Mouse (Mus musculus) midbrain, postnatal 0 days (tissue): ENCODE results near the gene Nepro. TPM values are rescaled to one million over a fixed set of nuclear protein-coding genes. Genes with fewer than 3 reads are reported as not detected.

Source experiments
- ATAC-seq: fragments of 200-750 bp; cut with Nextera tagmentation; 2 replicates; pipeline ENCODE4 v1.8.0; 2017; ENCODE audit warnings: moderate number of reproducible peaks, mild to moderate bottlenecking, moderate TSS enrichment, moderate library complexity; ENCODE audit not compliant: low FRiP score
- DNase-seq: peaks from one replicate; pipeline ENCODE4 v3.0.0-alpha.2; 2015; ENCODE audit warnings: low spot score
- H3K27ac ChIP-seq: fragments of 300-500 bp; sonication (generic); 2 replicates; pipeline ENCODE4 v1.5.1; 2014; ENCODE audit warnings: low read depth, mild to moderate bottlenecking, low read length, mixed read lengths
- H3K27me3 ChIP-seq: fragments of 300-500 bp; sonication (generic); 2 replicates; pipeline ENCODE4 v1.6.1; 2014; ENCODE audit warnings: low read length, control low read depth, mixed read lengths; ENCODE audit not compliant: insufficient read depth
- H3K36me3 ChIP-seq: fragments of 300-500 bp; sonication (generic); 2 replicates; pipeline ENCODE4 v1.6.1; 2014; ENCODE audit warnings: low read length, control low read depth, mixed read lengths; ENCODE audit not compliant: insufficient read depth
- H3K4me1 ChIP-seq: fragments of 300-500 bp; sonication (generic); 2 replicates; pipeline ENCODE4 v1.6.1; 2014; ENCODE audit warnings: mild to moderate bottlenecking, control low read depth, antibody characterized with exemption, low read length, mixed read lengths; ENCODE audit not compliant: insufficient read depth
- H3K4me2 ChIP-seq: fragments of 300-500 bp; sonication (generic); 2 replicates; pipeline ENCODE4 v1.6.1; 2014; ENCODE audit warnings: low read depth, mild to moderate bottlenecking, low read length, mixed read lengths; ENCODE audit not compliant: poor library complexity, severe bottlenecking
- H3K4me3 ChIP-seq: fragments of 300-500 bp; sonication (generic); 2 replicates; pipeline ENCODE4 v1.5.1; 2014; ENCODE audit warnings: low read depth, mild to moderate bottlenecking, low read length, moderate library complexity
- H3K9ac ChIP-seq: fragments of 300-500 bp; sonication (generic); replicated peaks from 2 replicates; pipeline ENCODE4 v1.6.1; 2014; ENCODE audit warnings: mild to moderate bottlenecking, low read length, moderate library complexity, mixed read lengths; ENCODE audit not compliant: poor library complexity, severe bottlenecking
- H3K9me3 ChIP-seq: fragments of 300-500 bp; sonication (generic); 2 replicates; pipeline ENCODE4 v1.6.1; 2016; ENCODE audit warnings: low read length, control low read depth
- CTCF ChIP-seq: IDR thresholded peaks from 2 replicates; pipeline ENCODE4 v1.5.1; 2016; ENCODE audit warnings: antibody characterized with exemption, mild to moderate bottlenecking
- WGBS: fragments of 180-500 bp; shearing (Covaris S2); extraction: QIAGEN DNeasy Blood & Tissue Kit; methylation state at CpG from one replicate; pipeline ENCODE4 v1.1.7; 2014; 5-methylcytosine and 5-hydroxymethylcytosine counted together
- polyA plus RNA-seq: library from polyadenylated mRNA; unstranded; fragments of >200 nt; fragmentation: Nextera tagmentation; extraction: Ambion mirVana; gene quantifications from 2 replicates; pipeline ENCODE4 v1.2.1, GENCODE M21; 2015
- total RNA-seq: library from RNA; depleted of rRNA; stranded (reverse); fragments of >200 nt; gene quantifications from 2 replicates; pipeline ENCODE4 v1.2.3, GENCODE M21; 2014

The Nepro gene
- total and polyA plus RNA-seq, 2 experiments from 2014 or later, result 2.9 to 3.5 TPM

DNA sequence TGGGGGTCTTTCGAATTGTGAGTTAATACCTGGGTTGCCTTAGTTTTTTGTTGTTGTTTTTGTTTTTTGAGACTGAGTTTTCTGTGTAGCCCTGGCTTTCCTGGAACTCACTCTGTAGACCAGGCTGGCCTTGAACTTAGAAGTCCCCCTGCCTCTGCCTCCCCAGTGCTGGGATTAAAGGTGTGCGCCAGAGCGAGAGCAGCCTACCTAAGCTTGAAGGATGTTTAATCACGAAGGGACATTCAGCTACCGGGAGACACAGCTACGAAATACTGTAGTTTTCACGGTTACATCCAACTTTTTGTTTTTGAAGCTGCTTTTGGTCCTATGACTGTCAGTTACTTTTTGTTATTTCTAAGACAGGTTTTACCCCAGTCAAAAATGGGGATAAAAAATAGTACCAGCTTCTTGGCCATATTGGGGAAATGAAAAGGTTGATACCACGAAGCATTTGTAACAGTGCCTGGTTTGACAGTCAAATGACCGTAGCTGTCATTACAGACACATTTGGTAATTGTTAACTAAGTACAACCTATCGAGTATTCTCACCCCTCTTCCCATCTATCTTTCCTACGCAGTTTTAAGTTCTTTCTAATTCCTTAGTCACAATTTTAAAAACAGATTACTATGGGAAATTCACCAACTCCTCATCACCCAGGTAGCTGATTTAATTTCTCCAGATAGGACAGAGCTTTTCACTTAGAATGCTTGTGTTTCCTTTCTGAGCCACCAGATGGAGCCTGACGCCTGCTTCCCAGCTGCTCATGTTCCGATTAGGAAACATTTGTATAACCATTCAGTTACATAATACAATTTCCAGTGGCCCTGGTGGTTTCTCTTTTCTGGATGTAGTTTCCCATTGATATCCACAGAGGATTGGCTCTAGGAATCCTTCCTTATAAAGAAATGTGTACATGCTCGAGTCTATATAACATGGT lies 1.5 kb downstream of the Nepro start:
- no peak for ATAC-seq
- peak overlapping the region; percentile 73 for H3K4me3 ChIP-seq
- no peaks in the 10 kb centered on the region for H3K4me1 ChIP-seq
- peak; percentile 93 for TF ChIP-seq CTCF
- no peak overlapping the region for H3K27ac ChIP-seq
- peak overlapping the region; percentile 70 for H3K4me2 ChIP-seq
- 0 out of 2 replicates have a peak overlapping the region, but pooled peaks have one; percentile 72 for H3K9ac ChIP-seq
- DNase-seq, result peak; percentile 85
- no peaks in the 10 kb centered on the region; the same call in 1 of the 2 replicates for H3K36me3 ChIP-seq
- WGBS, result 50% methylated on average over 14 of the region's 14 CpGs
- H3K9me3 ChIP-seq, result no peaks in the 10 kb centered on the region
- H3K27me3 ChIP-seq, result no peaks in the 10 kb centered on the region

DNA sequence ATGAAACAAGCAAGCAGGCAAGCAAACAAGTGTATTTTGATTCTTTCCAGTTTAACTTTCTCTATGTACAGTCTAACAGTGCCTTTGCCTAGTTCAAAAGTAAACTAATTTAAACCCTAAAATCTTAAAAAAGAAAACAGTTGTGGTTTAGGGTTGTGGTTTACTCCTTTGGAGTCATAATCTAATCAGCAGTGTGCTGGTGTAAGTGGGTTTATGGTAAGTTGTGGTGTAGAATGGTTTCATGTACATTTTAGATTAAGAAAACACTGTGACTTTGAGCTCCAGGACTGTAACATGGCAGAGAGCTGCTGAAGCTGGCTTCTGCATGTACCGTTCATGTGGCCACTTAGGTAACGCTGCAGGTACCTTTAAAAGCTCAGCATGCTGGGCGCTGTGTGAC lies 3.4 kb downstream of the Nepro start:
- Histone ChIP-seq H3K27me3 (no peaks in the 10 kb centered on the region), H3K4me2 (no peak overlapping the region), H3K9ac (no peak overlapping the region), H3K27ac (no peak overlapping the region), H3K36me3 (peaks cover 10% of the 10 kb centered on the region), H3K9me3 (no peaks in the 10 kb centered on the region), H3K4me3 (no peak overlapping the region), H3K4me1 (no peaks in the 10 kb centered on the region)
- no peak for TF ChIP-seq CTCF
- 99% methylated on average over 3 of the region's 3 CpGs for WGBS
- DNase-seq (no peak), ATAC-seq (no peak)

- H3K4me2 ChIP-seq, result no peak overlapping the region
- H3K9ac ChIP-seq, result no peak overlapping the region
- H3K27me3 ChIP-seq, result no peaks in the 10 kb centered on the region
- H3K9me3 ChIP-seq, result no peaks in the 10 kb centered on the region
- peaks cover 60% of the 10 kb centered on the region for H3K36me3 ChIP-seq
- H3K4me1 ChIP-seq, result no peaks in the 10 kb centered on the region
- H3K4me3 ChIP-seq, result no peak overlapping the region
- H3K27ac ChIP-seq, result no peak overlapping the region
- WGBS, result 87% methylated on average over 3 of the region's 3 CpGs
- no peak for TF ChIP-seq CTCF
- ATAC-seq, result no peak
- no peak for DNase-seq
Measured at GRCm38 (mm10) chr16:44734059-44734458, 10.0 kb downstream of the Nepro start.

DNA sequence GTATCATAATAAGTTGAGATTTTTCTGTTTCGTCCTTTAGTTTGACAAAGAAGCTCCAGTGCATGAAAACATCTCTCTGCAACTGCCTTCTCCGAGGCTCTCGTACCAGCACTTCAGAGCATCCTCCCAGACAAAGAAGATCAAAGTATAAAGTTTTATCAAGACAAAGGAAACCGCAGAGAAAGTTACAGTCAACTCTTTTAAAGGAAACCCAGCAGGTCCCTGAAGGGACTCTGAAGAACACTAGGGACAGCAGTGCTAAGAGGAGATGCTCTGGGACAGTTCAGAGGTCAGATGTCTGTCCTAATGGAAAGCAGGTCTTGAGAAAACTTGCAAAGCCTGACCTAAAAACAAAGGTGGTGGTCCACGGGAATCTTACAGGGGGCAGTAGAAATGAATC lies 11.6 kb downstream of the Nepro start:
- DNase-seq, result no peak
- no peak for ATAC-seq
- 84% methylated on average over 5 of the region's 5 CpGs for WGBS
- H3K9me3 ChIP-seq, result no peaks in the 10 kb centered on the region
- no peak overlapping the region for H3K27ac ChIP-seq
- no peaks in the 10 kb centered on the region for H3K4me1 ChIP-seq
- H3K9ac ChIP-seq, result no peak overlapping the region
- H3K4me3 ChIP-seq, result no peak overlapping the region
- H3K4me2 ChIP-seq, result no peak overlapping the region
- peaks cover 62% of the 10 kb centered on the region for H3K36me3 ChIP-seq
- no peaks in the 10 kb centered on the region for H3K27me3 ChIP-seq
- no peak for TF ChIP-seq CTCF

DNA sequence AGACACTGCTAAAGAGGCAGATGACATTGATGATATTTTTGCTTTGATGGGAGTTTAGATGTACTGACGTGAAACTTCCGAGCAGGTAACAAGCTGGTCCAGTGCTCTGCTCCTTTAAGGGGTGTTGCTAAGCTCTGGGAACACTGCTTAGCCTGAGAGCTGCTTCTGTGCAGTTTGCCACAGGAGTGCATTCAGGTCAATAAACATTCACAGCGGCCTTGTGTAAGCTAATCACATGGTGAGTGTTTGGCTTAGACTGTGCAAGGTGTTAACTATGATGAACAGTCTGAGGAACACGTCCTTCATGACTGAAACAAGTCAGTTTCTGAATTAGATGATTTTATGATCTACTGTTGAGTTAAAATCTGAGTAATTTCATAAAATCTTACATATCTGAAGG lies 12.0 kb downstream of the Nepro start:
- 85% methylated on average over 4 of the region's 4 CpGs for WGBS
- Histone ChIP-seq H3K4me2 (no peak overlapping the region), H3K4me1 (no peaks in the 10 kb centered on the region), H3K4me3 (no peak overlapping the region), H3K27me3 (no peaks in the 10 kb centered on the region), H3K27ac (no peak overlapping the region), H3K9ac (no peak overlapping the region), H3K36me3 (peaks cover 62% of the 10 kb centered on the region), H3K9me3 (no peaks in the 10 kb centered on the region)
- TF ChIP-seq CTCF, result no peak
- no peak for DNase-seq
- no peak for ATAC-seq

DNA sequence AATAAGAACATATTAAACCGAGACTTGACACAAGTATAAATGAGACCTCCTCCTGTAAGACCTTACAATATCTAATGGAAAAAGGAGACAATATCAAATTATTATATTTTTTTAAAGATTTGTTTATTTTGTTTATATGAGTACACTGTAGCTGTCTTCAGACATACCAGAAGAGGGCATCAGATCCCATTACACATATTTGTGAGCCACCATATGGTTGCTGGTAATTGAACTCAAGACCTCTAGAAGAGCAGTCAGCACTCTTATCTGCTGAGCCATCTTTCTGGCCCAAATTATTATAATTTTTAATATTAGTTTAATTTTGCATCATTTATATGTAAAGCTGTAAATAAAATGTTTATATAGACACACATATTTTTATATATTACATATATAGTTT lies 18.7 kb downstream of the Nepro start:
- ATAC-seq, result no peak
- peak; percentile 43 for TF ChIP-seq CTCF
- H3K36me3 ChIP-seq, result peaks cover 23% of the 10 kb centered on the region

More for the DNA sequence above, 18.7 kb downstream of the Nepro start:
- no peak overlapping the region for H3K9ac ChIP-seq
- no peak overlapping the region for H3K27ac ChIP-seq
- no peak overlapping the region for H3K4me2 ChIP-seq
- DNase-seq, result no peak
- 95% methylated on average over 1 of the region's 1 CpGs for WGBS
- no peaks in the 10 kb centered on the region for H3K9me3 ChIP-seq
- H3K4me1 ChIP-seq, result peaks cover 8% of the 10 kb centered on the region
- no peaks in the 10 kb centered on the region for H3K27me3 ChIP-seq
- no peak overlapping the region for H3K4me3 ChIP-seq
